Mouse (Mus musculus) ES-E14 (cell line): Measurements from ENCODE around the gene Csnk1g2.

ENCODE experiments used
- CHD2 ChIP-seq: IDR thresholded peaks from 2 replicates; pipeline ENCODE4 v1.6.1; 2014; ENCODE audit warnings: mild to moderate bottlenecking, low read depth, low read length, inconsistent platforms
- MAFK ChIP-seq: IDR thresholded peaks from 2 replicates; pipeline ENCODE4 v1.6.1; 2014; ENCODE audit warnings: mild to moderate bottlenecking, low read depth, low read length, inconsistent platforms; ENCODE audit not compliant: insufficient read depth
- ZC3H11A ChIP-seq: IDR thresholded peaks from 2 replicates; pipeline ENCODE4 v1.6.1; 2012; ENCODE audit warnings: low read depth, mild to moderate bottlenecking, inconsistent platforms, low read length, borderline replicate concordance
- ZNF384 ChIP-seq: IDR thresholded peaks from 2 replicates; pipeline ENCODE4 v1.6.1; 2012; ENCODE audit warnings: low read depth, low read length, inconsistent platforms

DNA sequence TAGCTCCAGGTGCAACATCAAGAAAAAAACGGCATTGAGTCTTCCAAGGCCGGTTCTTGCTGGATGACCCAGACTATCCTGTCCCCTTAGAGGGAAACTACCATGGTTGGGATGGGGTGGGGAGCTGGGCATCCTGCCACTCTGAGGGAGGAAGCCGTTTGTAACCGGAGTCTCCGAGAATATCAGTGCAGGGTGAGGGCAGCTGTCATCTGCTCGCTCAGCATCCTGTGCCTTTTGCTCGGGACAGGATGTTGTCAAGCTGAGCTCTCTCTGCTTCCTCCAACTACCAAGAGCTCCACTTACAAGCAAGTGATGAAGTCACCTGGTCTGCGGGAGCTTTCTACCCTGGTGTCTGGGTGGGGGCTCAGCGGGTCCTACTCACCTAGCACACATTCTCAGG lies 4.5 kb upstream of the Csnk1g2 start:
- no peak for TF ChIP-seq ZC3H11A
- no peak for TF ChIP-seq ZNF384
- TF ChIP-seq CHD2, result no peak
- TF ChIP-seq MAFK, result no peak
